Mouse (Mus musculus): ENCODE measurements at regions not wholly inside any gene's neighbourhood (a gene's known extent, or its start where the extent isn't known, plus 50 kb on each side); places are given as distances from the start of the nearest gene placed in this dataset.

DNA sequence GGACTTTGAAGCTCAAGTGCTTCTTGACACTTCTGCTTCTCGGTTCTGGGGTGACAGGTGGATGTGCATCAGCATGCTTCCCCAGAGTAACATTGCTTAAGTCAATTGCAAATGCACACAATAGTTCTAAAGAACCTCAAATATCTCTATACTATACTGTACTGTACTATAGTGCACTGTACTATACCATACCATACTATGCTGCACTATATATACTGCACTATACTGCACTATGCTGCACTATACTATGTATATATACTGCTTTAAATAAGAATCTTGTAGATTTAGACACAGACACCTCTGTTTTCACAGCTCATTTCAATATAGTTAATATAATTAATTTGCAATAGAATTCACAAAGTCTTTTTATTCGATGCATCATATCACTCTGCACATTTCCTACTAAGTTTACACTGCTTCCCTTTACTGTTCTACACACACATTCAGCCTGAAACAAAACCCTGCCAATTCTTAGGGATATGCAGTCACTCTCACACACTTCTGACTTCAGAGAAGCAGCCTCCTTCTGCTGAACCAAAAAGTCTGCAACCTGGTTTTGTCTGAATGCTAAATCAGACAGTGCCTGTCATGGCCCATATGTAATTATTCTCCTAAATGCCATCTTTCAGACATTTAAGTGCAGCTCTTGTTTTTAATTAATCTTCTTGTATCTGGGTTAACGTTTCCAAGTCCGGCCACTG lies 570.8 kb upstream of the Map3k7 start:
- TF ChIP-seq ELF1 (IDR thresholded peaks at IDR 0.05; ENCODE audit: low read depth, low read length) (no peak), CTCF (IDR thresholded peaks at IDR 0.05 in 2 of 3, conservative IDR thresholded peaks at IDR 0.05 in 1 of 3; ENCODE audit: control insufficient read depth in 1 of 3, insufficient read depth in 1 of 3, low read depth in 2 of 3, low read length in 3 of 3, poor library complexity in 1 of 3, severe bottlenecking in 1 of 3) (no peak), MYC (IDR thresholded peaks at IDR 0.05; ENCODE audit: low read depth, low read length) (no peak), POLR2A (IDR thresholded peaks at IDR 0.05; ENCODE audit: control insufficient read depth in 1 of 2, insufficient read depth in 1 of 2, low read depth in 1 of 2, low read length in 2 of 2, poor library complexity in 1 of 2) (no peak)

All from MEL (cell line).